In the genomic region with DNA sequence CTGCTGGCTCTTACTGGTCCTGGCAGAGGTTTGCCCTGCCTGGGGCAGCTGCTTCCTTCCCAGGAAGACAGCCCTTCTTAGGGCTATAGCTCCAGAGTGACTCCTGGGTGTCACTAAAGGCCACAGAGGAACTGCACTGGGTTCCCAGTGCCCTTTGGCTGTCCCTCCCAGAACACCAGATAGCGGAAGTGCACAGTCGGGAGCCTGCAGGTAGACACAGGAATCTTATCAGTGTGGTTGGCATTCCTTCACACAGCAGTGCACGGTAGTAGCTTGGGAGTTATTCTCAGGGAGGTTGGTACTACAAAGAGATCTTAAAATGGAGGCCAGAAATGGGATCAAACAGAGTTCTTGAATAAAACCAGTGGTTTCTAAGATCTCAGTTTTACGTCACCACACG, we compare ENCODE assay signal across 20 mouse cellular contexts. TPM values are rescaled to one million over a fixed set of nuclear protein-coding genes. Genes with fewer than 3 reads are reported as not detected.
A peak's percentile ranks its signal among the peaks of the same experiment; 100 is the strongest.
DNase-seq lines count a peak whose midpoint lies in the region; ATAC-seq and TF ChIP-seq lines count a peak whose summit lies in the region.
"Had no signal": no experiment of that assay in that cellular context is flagged by ENCODE, and none has a peak within 500 bp of the region (broad histone marks: within the 10 kb centered on the region; RNA-seq: fewer than 3 reads in every experiment).

No protein-coding gene starts in this region.

- 61% methylated on average over 5 of the region's 5 CpGs for WGBS in lung, adult 2 months
- 54% methylated on average over 5 of the region's 5 CpGs for WGBS in intestine, embryonic 16.5 days

- TF ChIP-seq POLR2A in lung, adult 2 months (IDR thresholded peaks at IDR 0.05; ENCODE audit: borderline replicate concordance, extremely low read depth, low read depth, low read length), result no peak
- TF ChIP-seq POLR2A in ES-Bruce4 (IDR thresholded peaks at IDR 0.05; ENCODE audit: insufficient read depth, low read length), result no peak

- TF ChIP-seq CTCF in lung, adult 2 months (IDR thresholded peaks at IDR 0.05; ENCODE audit: insufficient read depth, low read length), result no peak
- no peak for TF ChIP-seq CTCF in ES-Bruce4 (IDR thresholded peaks at IDR 0.05; ENCODE audit: low read depth, low read length)

- peaks cover 4% of the 10 kb centered on the region for H3K4me1 ChIP-seq in lung, adult 2 months (ENCODE audit: control insufficient read depth, insufficient read depth, low read length)
- peaks cover 10% of the 10 kb centered on the region for H3K4me1 ChIP-seq in ES-Bruce4 (ENCODE audit: control insufficient read depth, insufficient read depth, low read length)
- peaks cover 9% of the 10 kb centered on the region; the same call in 1 of the 2 replicates for H3K4me1 ChIP-seq in intestine, embryonic 16.5 days (ENCODE audit: control insufficient read depth, insufficient read depth, low read length)
- H3K4me1 ChIP-seq: hindbrain, embryonic 15.5 days; liver, embryonic 12.5 days; neural tube, embryonic 15.5 days had no signal

- H3K4me3 ChIP-seq in lung, adult 2 months (replicated peaks; ENCODE audit: extremely low read depth, low read depth, low read length), result no peak overlapping the region
- no peak overlapping the region for H3K4me3 ChIP-seq in ES-Bruce4 (ENCODE audit: low read depth, low read length)
- H3K4me3 ChIP-seq in intestine, embryonic 16.5 days (ENCODE audit: low read length), result no peak overlapping the region
- H3K4me3 ChIP-seq: embryonic facial prominence, embryonic 12.5 days; hindbrain, embryonic 15.5 days; liver, embryonic 12.5 days; neural tube, embryonic 15.5 days had no signal

- H3K9me3 ChIP-seq in ES-Bruce4 (replicated peaks; ENCODE audit: control insufficient read depth, insufficient read depth, low read length, poor library complexity, severe bottlenecking), result no peaks in the 10 kb centered on the region
- no peaks in the 10 kb centered on the region for H3K9me3 ChIP-seq in intestine, embryonic 16.5 days (ENCODE audit: control insufficient read depth, low read length)
- H3K9me3 ChIP-seq: embryonic facial prominence, embryonic 12.5 days; hindbrain, embryonic 15.5 days; liver, embryonic 12.5 days; neural tube, embryonic 15.5 days had no signal

- H3K36me3 ChIP-seq in ES-Bruce4 (ENCODE audit: control insufficient read depth, insufficient read depth, low read length, poor library complexity, severe bottlenecking), result no peaks in the 10 kb centered on the region
- no peaks in the 10 kb centered on the region for H3K36me3 ChIP-seq in intestine, embryonic 16.5 days (ENCODE audit: control insufficient read depth, insufficient read depth, low read length)
- H3K36me3 ChIP-seq: hindbrain, embryonic 15.5 days; liver, embryonic 12.5 days; neural tube, embryonic 15.5 days had no signal

- DNase-seq in heart, adult 18-20 months, result peak; percentile 25 to 27
- DNase-seq in heart, adult 9 months (ENCODE audit: low spot score in 2 of 2), result no peak
- DNase-seq in lung, adult 2 months, result peak; percentile 8
- no peak for DNase-seq in lung, postnatal 4 days
- DNase-seq in urinary bladder, postnatal 4 days (ENCODE audit: low spot score in 2 of 2), result no peak
- no peak for DNase-seq in natural killer cell, adult 2 months (ENCODE audit: low spot score in 2 of 2)
- DNase-seq: cerebellum, postnatal 36 days; gastrocnemius, postnatal 36 days; kidney, adult 9 months; kidney, postnatal 4 days; layer of hippocampus, postnatal 36 days; thymus, postnatal 4 days had no signal

- no peak overlapping the region for H3K27ac ChIP-seq in ES-Bruce4 (ENCODE audit: insufficient read depth, low read length)
- H3K27ac ChIP-seq in intestine, embryonic 16.5 days (ENCODE audit: low read length), result peak overlapping the region; percentile 89
- H3K27ac ChIP-seq: embryonic facial prominence, embryonic 12.5 days; hindbrain, embryonic 15.5 days; liver, embryonic 12.5 days; neural tube, embryonic 15.5 days had no signal

- peak overlapping the region; percentile 30; the same call in 1 of the 2 replicates for H3K4me2 ChIP-seq in intestine, embryonic 16.5 days (ENCODE audit: low read depth, low read length)
- H3K4me2 ChIP-seq: embryonic facial prominence, embryonic 12.5 days; hindbrain, embryonic 15.5 days; liver, embryonic 12.5 days; neural tube, embryonic 15.5 days had no signal

- no peak overlapping the region for H3K9ac ChIP-seq in ES-Bruce4 (ENCODE audit: low read depth, poor library complexity, severe bottlenecking)
- 0 out of 2 replicates have a peak overlapping the region, but pooled peaks have one; percentile 2 for H3K9ac ChIP-seq in intestine, embryonic 16.5 days (ENCODE audit: low read depth, low read length)
- H3K9ac ChIP-seq: embryonic facial prominence, embryonic 12.5 days; hindbrain, embryonic 15.5 days; liver, embryonic 12.5 days; neural tube, embryonic 15.5 days had no signal

- ATAC-seq in intestine, embryonic 16.5 days, result peak; percentile 84
- ATAC-seq: liver, embryonic 12.5 days had no signal

- 0 out of 2 replicates have a peak, but pooled peaks have one; percentile 32 for TF ChIP-seq EP300 in ES-Bruce4 (IDR thresholded peaks at IDR 0.05; ENCODE audit: insufficient read depth, low read depth, low read length)

- H3K27me3 ChIP-seq in ES-Bruce4 (ENCODE audit: control insufficient read depth, insufficient read depth, low read length, poor library complexity, severe bottlenecking), result no peaks in the 10 kb centered on the region
- H3K27me3 ChIP-seq in intestine, embryonic 16.5 days (replicated peaks; ENCODE audit: control insufficient read depth, insufficient read depth, low read length), result no peaks in the 10 kb centered on the region
- H3K27me3 ChIP-seq: embryonic facial prominence, embryonic 12.5 days had no signal

RNA-seq across cellular contexts. Expression of gene B230104I21Rik, which starts 22.4 kb away (rescaled TPM):
- total RNA-seq in heart, adult 18-20 months (2021), result not detected
- not detected in 2 replicates for polyA plus RNA-seq in lung, adult 2 months (2012; rRNA removed)
- polyA plus RNA-seq in ES-Bruce4 (2011; ENCODE audit: insufficient read depth, insufficient read length, low read depth, missing spikeins), result not detected in 2 replicates
- polyA plus RNA-seq in intestine, embryonic 16.5 days (2015; fragmentation: Nextera tagmentation; extraction: Ambion mirVana), result not detected in 2 replicates
- total RNA-seq: gastrocnemius, postnatal 36 days; left cerebral cortex, postnatal 36 days; megakaryocyte progenitor cell, adult 5-6 weeks had no signal
- polyA plus RNA-seq: embryonic facial prominence, embryonic 12.5 days; hindbrain, embryonic 15.5 days; liver, embryonic 12.5 days; neural tube, embryonic 15.5 days had no signal

RNA-seq across cellular contexts. Expression of gene Arhgef16, which starts 56.9 kb away (rescaled TPM):
- total RNA-seq in heart, adult 18-20 months (2021), result under 1 TPM; 0.46 to 0.52 TPM
- polyA plus RNA-seq in lung, adult 2 months (2012; rRNA removed), result 15.1 and 18.0 TPM in 2 replicates
- polyA plus RNA-seq in ES-Bruce4 (2011; ENCODE audit: insufficient read depth, insufficient read length, low read depth, missing spikeins), result 37.2 and 38.5 TPM in 2 replicates
- polyA plus RNA-seq in intestine, embryonic 16.5 days (2015; fragmentation: Nextera tagmentation; extraction: Ambion mirVana), result 69.5 and 74.1 TPM in 2 replicates
- total RNA-seq: megakaryocyte progenitor cell, adult 5-6 weeks had no signal

Comparison
In these comparisons a context has a peak if more than half of its experiments do, and no peak if none do; other contexts are left out.
1. DNase-seq: peak in heart, adult 18-20 months (2 of 2) and lung, adult 2 months (single experiment); none in heart, adult 9 months (0 of 2), lung, postnatal 4 days (0 of 2), urinary bladder, postnatal 4 days (0 of 2) and natural killer cell, adult 2 months (0 of 2).